Mouse (Mus musculus): ENCODE measurements around the gene Ccdc148. TPM values are rescaled to one million over a fixed set of nuclear protein-coding genes. Genes with fewer than 3 reads are reported as not detected.

Ccdc148 gene
- polyA plus RNA-seq (2014; fragmentation: Nextera tagmentation; extraction: Ambion mirVana): 1.3 and 1.6 TPM in 2 replicates

- Histone ChIP-seq H3K27ac (ENCODE audit: low read length) (peak within 1 kb of the TSS; percentile 90), H3K4me1 (ENCODE audit: control insufficient read depth, insufficient read depth, low read length) (peaks cover 16% of the 10 kb centered on the region), H3K9me3 (ENCODE audit: control insufficient read depth, low read depth, low read length) (no peaks in the 10 kb centered on the region), H3K4me2 (replicated peaks; ENCODE audit: low read depth, low read length) (peak within 1 kb of the TSS; percentile 70), H3K4me3 (ENCODE audit: low read depth, low read length) (peak within 1 kb of the TSS; percentile 96), H3K27me3 (ENCODE audit: control insufficient read depth, insufficient read depth, low read length) (no peaks in the 10 kb centered on the region), H3K9ac (replicated peaks; ENCODE audit: low read depth, low read length) (peak within 1 kb of the TSS; percentile 86), H3K36me3 (ENCODE audit: control insufficient read depth, insufficient read depth, low read length) (no peaks in the 10 kb centered on the region)
- under 1% methylated on average over 34 of the region's 37 CpGs for WGBS
- peak; percentile 98 for ATAC-seq (ENCODE audit: insufficient number of reproducible peaks, insufficient read depth, low FRiP score, low read depth)
Measured at GRCm38 (mm10) chr2:59160605-59160963, at the start of gene Ccdc148, which contains the start of gene Pkp4. TSS of gene Ccdc148 (minus strand) at chr2:59160683. TSS of gene Pkp4 (plus strand) at chr2:59160850.

DNA sequence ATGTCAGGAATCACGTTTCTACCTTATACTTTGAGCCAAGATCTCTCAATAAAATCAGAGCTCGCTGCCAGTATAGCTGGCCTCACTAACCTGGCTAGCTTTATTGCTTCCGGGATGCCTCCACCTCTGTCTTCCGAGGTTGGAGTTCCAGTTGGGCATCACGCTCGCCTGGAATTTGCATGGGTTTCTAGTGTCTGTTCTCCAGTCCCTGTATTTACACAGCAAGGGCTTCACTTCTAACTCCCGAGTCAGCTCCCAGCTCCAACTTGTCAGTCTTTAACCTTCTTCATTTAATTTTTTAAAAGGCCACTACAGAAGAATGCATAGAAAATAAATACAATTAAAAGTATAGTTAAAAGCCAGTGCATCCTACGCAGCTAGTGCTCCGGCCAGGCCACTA is 47.8 kb upstream of the Ccdc148 start:
- WGBS: 68% methylated on average over 9 of the region's 9 CpGs
- Histone ChIP-seq H3K36me3 (ENCODE audit: control insufficient read depth, insufficient read depth, low read length) (no peaks in the 10 kb centered on the region; the same call in 1 of the 2 replicates), H3K4me1 (ENCODE audit: control insufficient read depth, insufficient read depth, low read length) (peaks cover 6% of the 10 kb centered on the region; the same call in 1 of the 2 replicates), H3K4me3 (ENCODE audit: low read depth, low read length) (no peak overlapping the region), H3K9ac (replicated peaks; ENCODE audit: low read depth, low read length) (no peak overlapping the region), H3K27ac (ENCODE audit: low read length) (no peak overlapping the region), H3K4me2 (replicated peaks; ENCODE audit: low read depth, low read length) (no peak overlapping the region), H3K9me3 (ENCODE audit: control insufficient read depth, low read depth, low read length) (no peaks in the 10 kb centered on the region), H3K27me3 (ENCODE audit: control insufficient read depth, insufficient read depth, low read length) (no peaks in the 10 kb centered on the region)
- no peak for ATAC-seq (ENCODE audit: insufficient number of reproducible peaks, insufficient read depth, low FRiP score, low read depth)

GRCm38 (mm10) chr2:59207725-59208124 is 47.2 kb upstream of the Ccdc148 start:
- Histone ChIP-seq H3K9me3 (ENCODE audit: control insufficient read depth, low read depth, low read length) (no peaks in the 10 kb centered on the region), H3K27me3 (ENCODE audit: control insufficient read depth, insufficient read depth, low read length) (no peaks in the 10 kb centered on the region), H3K4me1 (ENCODE audit: control insufficient read depth, insufficient read depth, low read length) (peaks cover 6% of the 10 kb centered on the region; the same call in 1 of the 2 replicates), H3K4me2 (replicated peaks; ENCODE audit: low read depth, low read length) (no peak overlapping the region), H3K9ac (replicated peaks; ENCODE audit: low read depth, low read length) (no peak overlapping the region), H3K36me3 (ENCODE audit: control insufficient read depth, insufficient read depth, low read length) (no peaks in the 10 kb centered on the region; the same call in 1 of the 2 replicates), H3K4me3 (ENCODE audit: low read depth, low read length) (no peak overlapping the region), H3K27ac (ENCODE audit: low read length) (no peak overlapping the region)
- ATAC-seq (ENCODE audit: insufficient number of reproducible peaks, insufficient read depth, low FRiP score, low read depth): no peak
- 78% methylated on average over 5 of the region's 5 CpGs for WGBS

DNA sequence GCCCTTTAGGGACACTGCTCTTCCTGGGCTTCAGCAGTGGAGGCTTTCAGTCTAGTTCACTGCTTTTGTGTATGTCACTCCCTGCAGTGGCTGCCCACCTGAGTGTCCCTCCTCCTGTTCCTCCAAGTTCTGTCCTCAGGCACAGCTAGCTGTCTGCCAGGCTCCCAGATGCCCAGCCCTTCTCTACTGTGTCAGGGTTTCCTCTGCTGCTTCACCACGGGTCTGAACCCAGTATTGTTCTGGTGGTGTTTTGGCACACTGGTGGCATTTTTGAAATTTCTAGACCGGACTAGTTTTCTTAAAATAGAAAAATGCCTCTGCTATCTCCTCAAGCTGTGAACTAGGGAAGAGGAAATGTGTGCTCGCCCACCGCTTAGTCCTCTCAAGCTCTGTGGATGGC is 46.8 kb upstream of the Ccdc148 start:
- H3K4me1 ChIP-seq (ENCODE audit: control insufficient read depth, insufficient read depth, low read length): peaks cover 6% of the 10 kb centered on the region; the same call in 1 of the 2 replicates
- H3K27me3 ChIP-seq (ENCODE audit: control insufficient read depth, insufficient read depth, low read length): no peaks in the 10 kb centered on the region
- no peak overlapping the region for H3K27ac ChIP-seq (ENCODE audit: low read length)
- H3K4me2 ChIP-seq (replicated peaks; ENCODE audit: low read depth, low read length): no peak overlapping the region
- 64% methylated on average over 4 of the region's 4 CpGs for WGBS
- no peaks in the 10 kb centered on the region for H3K9me3 ChIP-seq (ENCODE audit: control insufficient read depth, low read depth, low read length)
- H3K9ac ChIP-seq (replicated peaks; ENCODE audit: low read depth, low read length): no peak overlapping the region
- no peak for ATAC-seq (ENCODE audit: insufficient number of reproducible peaks, insufficient read depth, low FRiP score, low read depth)
- H3K36me3 ChIP-seq (ENCODE audit: control insufficient read depth, insufficient read depth, low read length): no peaks in the 10 kb centered on the region; the same call in 1 of the 2 replicates
- H3K4me3 ChIP-seq (ENCODE audit: low read depth, low read length): no peak overlapping the region

DNA sequence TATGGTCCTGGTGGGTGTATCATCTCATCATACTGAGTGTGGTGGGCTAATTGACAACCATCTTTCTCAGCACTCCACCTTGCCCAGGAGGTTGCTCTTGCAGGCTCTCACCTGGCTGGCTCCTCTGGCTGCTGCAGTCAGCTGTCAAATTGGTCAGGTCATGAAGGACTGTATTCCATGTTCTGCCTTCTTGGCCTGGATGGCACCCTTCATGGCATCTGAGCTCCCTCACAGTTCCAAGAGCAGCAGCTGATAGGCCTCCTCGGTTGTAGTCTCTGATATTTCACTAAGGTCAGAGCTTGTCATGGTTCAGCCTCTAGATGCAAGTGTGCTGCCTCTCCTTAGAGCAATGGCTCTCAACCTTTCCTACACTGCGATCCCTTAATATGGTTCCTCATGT is 45.7 kb upstream of the Ccdc148 start:
- no peak overlapping the region for H3K4me2 ChIP-seq (replicated peaks; ENCODE audit: low read depth, low read length)
- no peaks in the 10 kb centered on the region for H3K36me3 ChIP-seq (ENCODE audit: control insufficient read depth, insufficient read depth, low read length)
- no peak overlapping the region for H3K27ac ChIP-seq (ENCODE audit: low read length)
- H3K9ac ChIP-seq (replicated peaks; ENCODE audit: low read depth, low read length): no peak overlapping the region
- no peaks in the 10 kb centered on the region for H3K27me3 ChIP-seq (ENCODE audit: control insufficient read depth, insufficient read depth, low read length)
- 95% methylated on average over 2 of the region's 2 CpGs for WGBS
- no peaks in the 10 kb centered on the region for H3K9me3 ChIP-seq (ENCODE audit: control insufficient read depth, low read depth, low read length)
- no peak for ATAC-seq (ENCODE audit: insufficient number of reproducible peaks, insufficient read depth, low FRiP score, low read depth)
- H3K4me1 ChIP-seq (ENCODE audit: control insufficient read depth, insufficient read depth, low read length): peaks cover 6% of the 10 kb centered on the region; the same call in 1 of the 2 replicates
- no peak overlapping the region for H3K4me3 ChIP-seq (ENCODE audit: low read depth, low read length)

GRCm38 (mm10) chr2:59205092-59205491 is 44.6 kb upstream of the Ccdc148 start:
- no peaks in the 10 kb centered on the region for H3K27me3 ChIP-seq (ENCODE audit: control insufficient read depth, insufficient read depth, low read length)
- H3K4me3 ChIP-seq (ENCODE audit: low read depth, low read length): no peak overlapping the region
- ATAC-seq (ENCODE audit: insufficient number of reproducible peaks, insufficient read depth, low FRiP score, low read depth): no peak
- no peak overlapping the region for H3K27ac ChIP-seq (ENCODE audit: low read length)
- H3K4me2 ChIP-seq (replicated peaks; ENCODE audit: low read depth, low read length): no peak overlapping the region
- peaks cover 6% of the 10 kb centered on the region; the same call in 1 of the 2 replicates for H3K4me1 ChIP-seq (ENCODE audit: control insufficient read depth, insufficient read depth, low read length)
- H3K9me3 ChIP-seq (ENCODE audit: control insufficient read depth, low read depth, low read length): no peaks in the 10 kb centered on the region
- no peaks in the 10 kb centered on the region for H3K36me3 ChIP-seq (ENCODE audit: control insufficient read depth, insufficient read depth, low read length)
- 91% methylated on average over 9 of the region's 9 CpGs for WGBS
- no peak overlapping the region for H3K9ac ChIP-seq (replicated peaks; ENCODE audit: low read depth, low read length)

GRCm38 (mm10) chr2:59203627-59204425 is 43.3 kb upstream of the Ccdc148 start:
- Histone ChIP-seq H3K27ac (ENCODE audit: low read length) (no peak overlapping the region), H3K4me2 (replicated peaks; ENCODE audit: low read depth, low read length) (no peak overlapping the region), H3K9me3 (ENCODE audit: control insufficient read depth, low read depth, low read length) (no peaks in the 10 kb centered on the region), H3K36me3 (ENCODE audit: control insufficient read depth, insufficient read depth, low read length) (no peaks in the 10 kb centered on the region), H3K27me3 (ENCODE audit: control insufficient read depth, insufficient read depth, low read length) (no peaks in the 10 kb centered on the region), H3K4me3 (ENCODE audit: low read depth, low read length) (no peak overlapping the region), H3K9ac (replicated peaks; ENCODE audit: low read depth, low read length) (no peak overlapping the region), H3K4me1 (ENCODE audit: control insufficient read depth, insufficient read depth, low read length) (peaks cover 6% of the 10 kb centered on the region; the same call in 1 of the 2 replicates)
- 54% methylated on average over 3 of the region's 3 CpGs for WGBS
- no peak for ATAC-seq (ENCODE audit: insufficient number of reproducible peaks, insufficient read depth, low FRiP score, low read depth)

DNA sequence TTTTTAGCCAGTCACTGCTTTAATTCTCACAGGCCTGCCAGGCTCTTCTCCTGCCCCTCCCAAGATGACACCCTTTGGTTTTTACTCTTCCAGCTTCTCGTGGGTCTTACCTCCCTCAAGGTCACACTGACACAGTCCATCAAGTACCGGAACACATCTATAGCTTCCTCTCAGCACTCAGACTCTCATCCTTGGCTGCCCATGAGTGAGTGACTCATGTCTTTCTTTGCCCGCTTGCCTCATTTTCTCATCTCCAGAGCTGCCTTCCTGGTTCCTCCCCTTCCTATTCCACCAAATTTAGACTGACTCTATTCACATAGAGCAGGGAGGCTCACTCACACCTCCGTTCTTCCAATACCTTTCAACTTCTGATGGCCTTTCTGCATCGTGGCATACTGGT is 42.4 kb upstream of the Ccdc148 start:
- Histone ChIP-seq H3K9ac (replicated peaks; ENCODE audit: low read depth, low read length) (no peak overlapping the region), H3K4me3 (ENCODE audit: low read depth, low read length) (no peak overlapping the region), H3K27ac (ENCODE audit: low read length) (no peak overlapping the region), H3K4me1 (ENCODE audit: control insufficient read depth, insufficient read depth, low read length) (peaks cover 5% of the 10 kb centered on the region; the same call in 1 of the 2 replicates), H3K36me3 (ENCODE audit: control insufficient read depth, insufficient read depth, low read length) (no peaks in the 10 kb centered on the region), H3K9me3 (ENCODE audit: control insufficient read depth, low read depth, low read length) (no peaks in the 10 kb centered on the region), H3K27me3 (ENCODE audit: control insufficient read depth, insufficient read depth, low read length) (no peaks in the 10 kb centered on the region), H3K4me2 (replicated peaks; ENCODE audit: low read depth, low read length) (no peak overlapping the region)
- ATAC-seq (ENCODE audit: insufficient number of reproducible peaks, insufficient read depth, low FRiP score, low read depth): no peak
- 70% methylated on average over 5 of the region's 5 CpGs for WGBS
